Mouse (Mus musculus) forebrain, embryonic 13.5 days (tissue): Measurements from ENCODE around the gene Smtn. TPM values are rescaled to one million over a fixed set of nuclear protein-coding genes. Genes with fewer than 3 reads are reported as not detected.

Experiments used
- polyA plus RNA-seq: library from polyadenylated mRNA; unstranded; fragments of >200 nt; fragmentation: Nextera tagmentation; extraction: Ambion mirVana; gene quantifications from 2 replicates; pipeline ENCODE4 v1.2.1, GENCODE M21; 2015

Gene Smtn
- polyA plus RNA-seq, 1 experiment from 2014 or later = 21.9 TPM

Other genes starting within 250 kb of the Smtn start
- 18.7 and 22.8 TPM in 2 replicates for gene Pik3ip1, start 210.2 kb downstream of the Smtn start, polyA plus RNA-seq
- 75.6 and 81.3 TPM in 2 replicates for gene Limk2, start 131.4 kb downstream of the Smtn start, polyA plus RNA-seq
- gene Rnf185, start 88.2 kb downstream of the Smtn start, polyA plus RNA-seq = 40.6 and 46.2 TPM in 2 replicates
- gene Pla2g3, start 52.3 kb downstream of the Smtn start, polyA plus RNA-seq = 0.44 and 0.58 TPM in 2 replicates
- 1.1 and 1.5 TPM in 2 replicates for gene Inpp5j, start 35.8 kb downstream of the Smtn start, polyA plus RNA-seq
- 28.2 and 30.3 TPM in 2 replicates for gene Selenom, start 25.9 kb downstream of the Smtn start, polyA plus RNA-seq
- gene Morc2a, start 108.6 kb upstream of the Smtn start, polyA plus RNA-seq = 35.2 and 43.1 TPM in 2 replicates